Mouse (Mus musculus): ENCODE results near the gene 4921530L21Rik. TPM values are rescaled to one million over a fixed set of nuclear protein-coding genes. Genes with fewer than 3 reads are reported as not detected.

Gene 4921530L21Rik
- not detected for polyA plus RNA-seq (2015; fragmentation: Illumina TruSeq; extraction: RNeasy Lipid Tissue Mini Kit (QIAGEN cat#74804); ENCODE audit: insufficient read depth, low read depth, low replicate concordance)

DNA sequence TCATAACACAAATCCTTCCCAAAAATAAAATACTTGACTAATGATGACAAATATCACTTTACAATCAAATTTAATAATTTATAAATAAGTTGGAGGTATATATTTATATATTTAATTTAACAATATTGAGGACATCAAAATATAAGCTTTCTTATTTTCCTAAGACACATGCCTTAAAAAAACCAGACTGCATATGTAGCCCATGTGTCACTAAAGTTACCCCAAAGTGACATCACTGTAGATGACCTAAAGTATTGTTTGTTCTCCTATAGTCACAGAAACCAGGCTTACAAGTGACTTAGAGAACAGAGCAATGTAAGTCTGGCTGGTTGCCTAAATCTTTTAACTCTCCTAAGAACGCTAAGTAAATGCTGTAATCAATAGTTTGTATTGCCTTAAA is at the start of gene 4921530L21Rik:
Gene 4921530L21Rik, plus strand, starts transcription at position 301 of the 400 bp plus-strand sequence.

Data from pancreas, adult 10 weeks (tissue).